Mouse (Mus musculus): ENCODE results near the gene Ap2b1. TPM values are rescaled to one million over a fixed set of nuclear protein-coding genes. Genes with fewer than 3 reads are reported as not detected.

The Ap2b1 gene
- polyA plus RNA-seq (2015; fragmentation: Nextera tagmentation; extraction: Ambion mirVana) = 26.7 and 32.1 TPM in 2 replicates

GRCm38 (mm10) chr11:83298225-83299195, at the start of gene Ap2b1:
TSS of gene Ap2b1 (plus strand) at chr11:83299024.

GRCm38 (mm10) chr11:83286566-83286965, 12.3 kb upstream of the Ap2b1 start, which contains the start of gene Slfn14:
TSS of gene Slfn14 (minus strand) at chr11:83286726.

GRCm38 (mm10) chr11:83302526-83303251, 3.9 kb downstream of the Ap2b1 start, which contains the start of gene Pex12:
TSS of gene Pex12 (minus strand) at chr11:83302586.

DNA sequence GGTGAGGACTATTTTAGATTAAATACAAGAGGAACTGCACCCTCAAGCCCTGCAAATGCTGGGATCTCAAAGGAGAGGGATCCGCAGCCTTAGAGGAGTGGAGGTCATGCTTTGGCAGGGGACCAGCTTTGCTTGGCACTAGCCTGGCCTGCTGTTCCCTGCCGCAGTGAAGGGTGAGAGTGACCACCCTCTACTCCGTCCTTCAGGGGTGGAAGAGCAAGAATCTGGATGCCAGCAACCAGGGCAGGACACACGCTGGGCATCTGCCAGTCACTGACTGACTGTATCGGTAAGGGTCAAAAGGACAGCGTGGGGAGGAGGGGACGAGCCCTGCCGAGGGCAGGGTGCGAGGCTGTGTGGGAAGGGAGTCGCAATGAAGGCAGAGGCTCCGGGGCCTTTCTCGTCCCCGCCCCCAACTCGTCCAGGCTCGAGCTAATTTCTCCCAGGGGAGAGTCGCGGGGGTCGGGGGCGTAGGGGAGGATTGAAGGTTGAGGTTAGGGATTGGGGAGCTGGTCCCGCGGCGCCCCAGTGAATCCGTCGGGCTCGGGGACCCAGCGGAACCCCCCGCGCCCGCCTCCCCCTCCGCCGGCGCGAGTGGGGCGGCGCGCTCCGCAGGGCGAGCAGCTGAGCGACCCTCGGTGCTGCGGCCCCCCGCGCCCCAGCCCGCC, 110.4 kb downstream of the Ap2b1 start, which contains the start of gene Rasl10b:
Gene Rasl10b (plus strand): TSS at position 51 of the 668 bp plus-strand sequence.

DNA sequence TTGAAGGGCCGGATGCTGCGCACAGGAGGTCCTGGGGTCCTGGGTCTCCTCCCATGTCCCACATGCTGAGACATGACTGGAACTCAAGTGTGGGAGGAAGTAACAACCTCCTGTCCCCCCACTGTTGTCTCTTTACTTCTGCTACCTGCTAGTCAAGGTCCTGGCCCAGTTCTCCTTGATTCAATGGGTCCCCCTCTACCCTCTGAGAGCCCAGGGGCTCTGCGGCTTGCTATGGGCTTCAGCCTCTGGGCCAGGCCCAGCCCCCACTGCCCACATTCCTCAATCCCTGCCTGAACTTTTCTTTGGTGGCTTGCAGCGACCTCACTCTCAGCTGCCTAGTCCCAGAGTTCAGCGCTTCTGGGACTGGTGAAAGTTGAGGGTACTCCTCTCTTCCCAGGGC, 130.5 kb downstream of the Ap2b1 start, which contains the start of gene Gas2l2:
Gene Gas2l2 (minus strand): TSS at position 101 of the 400 bp plus-strand sequence.

DNA sequence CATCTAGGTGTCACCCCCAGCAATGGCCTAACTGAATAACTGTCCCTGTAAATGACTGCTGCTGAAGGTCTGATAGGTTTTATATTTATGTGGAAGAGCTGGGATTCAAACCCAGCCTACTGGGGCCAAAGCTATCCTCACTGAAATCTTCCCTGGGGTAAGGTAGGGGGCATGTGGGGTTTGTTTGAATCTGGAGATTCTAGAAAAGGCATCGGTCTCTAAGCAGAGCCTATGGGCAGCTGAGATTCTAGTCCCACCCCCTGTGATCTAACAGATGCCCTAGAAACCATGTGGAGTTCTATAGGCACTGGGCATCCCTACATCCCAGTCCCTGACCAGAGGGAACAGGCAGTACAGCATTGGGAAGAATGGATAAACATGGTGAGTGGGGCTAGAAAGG, 138.6 kb downstream of the Ap2b1 start, which contains the start of gene 1700020L24Rik:
Gene 1700020L24Rik (plus strand): TSS at position 301 of the 400 bp plus-strand sequence.

Other genes with a start within 250 kb of the Ap2b1 start
- gene Slfn2, start 233.9 kb upstream of the Ap2b1 start, polyA plus RNA-seq (2015; fragmentation: Nextera tagmentation; extraction: Ambion mirVana) = 10.0 and 17.9 TPM in 2 replicates
- gene Slfn1, start 182.2 kb upstream of the Ap2b1 start, polyA plus RNA-seq (2015; fragmentation: Nextera tagmentation; extraction: Ambion mirVana) = 0.43 and 2.6 TPM in 2 replicates
- gene Slfn4, start 123.8 kb upstream of the Ap2b1 start, polyA plus RNA-seq (2015; fragmentation: Nextera tagmentation; extraction: Ambion mirVana) = 1.00 and 3.1 TPM in 2 replicates
- 0.26 and 0.39 TPM in 2 replicates for gene Slfn3, start 107.7 kb upstream of the Ap2b1 start, polyA plus RNA-seq (2015; fragmentation: Nextera tagmentation; extraction: Ambion mirVana)
- 0.04 and 0.15 TPM in 2 replicates for gene Slfn14, start 12.3 kb upstream of the Ap2b1 start, polyA plus RNA-seq (2015; fragmentation: Nextera tagmentation; extraction: Ambion mirVana)
- 8.3 and 8.9 TPM in 2 replicates for gene Pex12, start 3.6 kb downstream of the Ap2b1 start, polyA plus RNA-seq (2015; fragmentation: Nextera tagmentation; extraction: Ambion mirVana)
- gene Rasl10b, start 110.1 kb downstream of the Ap2b1 start, polyA plus RNA-seq (2015; fragmentation: Nextera tagmentation; extraction: Ambion mirVana) = 0.36 and 0.54 TPM in 2 replicates
- gene Gas2l2, start 130.4 kb downstream of the Ap2b1 start, polyA plus RNA-seq (2015; fragmentation: Nextera tagmentation; extraction: Ambion mirVana) = 0.07 TPM in 1 of 2 replicates, not detected in the other
- 0.35 and 0.41 TPM in 2 replicates for gene 1700020L24Rik, start 138.7 kb downstream of the Ap2b1 start, polyA plus RNA-seq (2015; fragmentation: Nextera tagmentation; extraction: Ambion mirVana)
- gene Mmp28, start 164.0 kb downstream of the Ap2b1 start, polyA plus RNA-seq (2015; fragmentation: Nextera tagmentation; extraction: Ambion mirVana) = 5.1 and 6.0 TPM in 2 replicates
- gene Taf15, start 174.1 kb downstream of the Ap2b1 start, polyA plus RNA-seq (2015; fragmentation: Nextera tagmentation; extraction: Ambion mirVana) = 4.8 and 6.0 TPM in 2 replicates
- gene Heatr9, start 223.2 kb downstream of the Ap2b1 start, polyA plus RNA-seq (2015; fragmentation: Nextera tagmentation; extraction: Ambion mirVana) = not detected in 2 replicates
- 0.45 and 0.88 TPM in 2 replicates for gene Ccl5, start 231.5 kb downstream of the Ap2b1 start, polyA plus RNA-seq (2015; fragmentation: Nextera tagmentation; extraction: Ambion mirVana)

Measured in urinary bladder, postnatal 0 days (tissue).